Mouse (Mus musculus): ENCODE measurements around the gene Bbs9.

Bbs9 gene

DNA sequence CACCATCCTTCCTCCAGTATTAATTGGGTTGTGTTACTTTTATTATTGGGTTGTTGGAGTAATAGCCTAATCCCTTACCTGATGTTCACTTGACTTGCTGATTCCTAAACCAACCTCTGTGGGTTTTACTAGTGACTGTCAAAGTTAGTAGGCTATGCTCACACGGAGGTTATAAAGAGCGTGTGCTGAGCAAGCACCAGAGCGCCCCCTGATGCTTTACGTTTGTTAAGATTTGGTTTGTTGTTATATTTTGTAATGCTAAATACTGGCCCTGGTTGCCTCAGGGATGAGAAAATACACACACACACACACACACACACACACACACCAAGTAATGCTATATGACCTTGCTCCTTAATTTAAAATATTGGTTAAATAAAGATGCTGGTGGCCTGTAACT, 219.9 kb downstream of the Bbs9 start:
- no peak for DNase-seq (ENCODE audit: low read depth)

DNA sequence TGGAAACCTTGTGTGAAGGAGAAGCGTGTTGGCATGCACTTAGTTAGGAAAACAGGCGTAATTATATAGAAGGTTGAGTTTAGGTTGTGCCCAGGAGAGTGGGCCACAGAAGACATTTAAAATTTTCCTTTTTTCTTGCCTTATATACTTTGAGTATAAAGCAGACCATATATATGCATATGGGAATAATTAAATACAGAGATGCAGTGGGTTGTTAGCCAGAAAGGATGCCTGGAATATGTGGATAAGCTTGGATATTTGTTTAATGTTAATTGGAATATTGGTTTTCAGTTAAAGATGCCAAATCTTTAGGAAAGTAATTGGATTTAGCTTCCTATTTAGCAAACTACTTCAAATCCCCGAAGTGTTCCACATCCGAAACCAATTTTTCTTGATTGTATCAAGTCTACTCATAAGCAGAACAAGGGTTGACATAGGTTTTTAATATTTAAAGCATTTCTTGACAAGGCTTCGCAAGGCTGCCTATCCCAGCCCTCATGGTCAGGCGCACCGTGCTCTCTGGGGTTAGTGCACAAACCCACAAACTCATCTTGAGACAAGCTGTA, 221.4 kb downstream of the Bbs9 start:
- DNase-seq (ENCODE audit: low read depth) = no peak

DNA sequence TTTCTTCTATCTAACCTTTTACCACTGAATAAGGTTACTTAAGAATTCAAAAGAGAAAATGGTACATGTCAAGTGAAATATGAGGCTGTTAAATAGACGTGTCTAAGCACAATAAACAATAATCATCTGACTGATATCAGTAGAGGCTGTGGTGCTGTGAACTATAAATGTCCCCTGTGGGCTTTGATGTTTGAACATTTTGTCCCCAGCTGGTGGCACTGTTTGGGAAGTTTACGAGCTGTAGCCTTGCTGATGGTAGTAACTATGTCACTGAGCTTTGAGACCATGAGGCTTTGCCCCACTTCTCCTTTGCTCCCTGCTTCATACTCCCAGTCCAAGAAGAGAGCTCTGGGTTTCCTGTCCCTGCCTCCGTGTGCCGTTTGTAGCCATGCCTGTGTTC, 222.3 kb downstream of the Bbs9 start:
- no peak for DNase-seq (ENCODE audit: low read depth)

DNA sequence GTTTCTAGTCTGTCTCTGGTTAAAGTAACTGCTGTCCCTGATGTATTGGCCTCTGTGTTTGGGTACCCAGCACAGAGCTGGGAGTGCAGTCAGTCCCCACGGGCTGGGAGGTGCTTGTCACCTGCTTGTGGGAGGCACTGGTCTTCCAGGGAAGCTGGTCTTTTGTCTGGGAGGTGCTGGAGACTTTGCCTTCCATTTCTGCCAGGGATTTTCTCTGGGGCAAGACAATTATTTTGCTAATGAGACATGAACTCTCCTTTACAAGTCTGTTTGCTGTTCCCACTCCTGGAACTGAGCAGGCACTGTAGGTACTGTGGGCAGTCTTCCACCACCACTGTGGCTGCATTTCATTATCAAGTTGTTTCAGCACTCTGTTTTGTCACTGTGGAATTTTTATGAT, 223.0 kb downstream of the Bbs9 start:
- DNase-seq (ENCODE audit: low read depth) = no peak

DNA sequence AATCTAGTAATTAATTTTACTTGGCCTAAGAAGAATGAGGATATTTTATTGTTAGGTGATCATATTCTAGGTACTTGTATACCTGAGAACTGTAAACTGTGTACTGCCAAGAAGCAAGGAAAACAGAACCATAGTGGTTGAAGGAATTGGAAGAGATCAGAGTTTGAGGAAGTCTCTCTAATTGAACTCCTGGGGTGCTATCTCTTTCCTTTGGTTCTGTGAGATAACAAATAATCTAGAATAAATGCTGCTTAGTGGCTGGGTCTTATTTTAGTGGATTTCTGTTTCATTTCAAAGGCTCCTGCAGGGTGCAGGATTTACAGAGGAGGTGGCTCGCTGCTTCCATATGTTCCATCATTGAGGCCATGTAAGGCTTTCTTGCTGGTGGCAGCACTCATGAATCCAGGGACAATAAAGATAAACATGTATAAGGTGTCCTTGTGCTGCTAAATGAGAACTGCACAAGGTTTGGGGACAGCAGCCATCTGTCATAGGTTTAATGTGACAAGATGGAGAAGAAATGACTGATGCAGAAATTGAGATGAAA, 226.6 kb downstream of the Bbs9 start:
- no peak for DNase-seq (ENCODE audit: low read depth)

DNA sequence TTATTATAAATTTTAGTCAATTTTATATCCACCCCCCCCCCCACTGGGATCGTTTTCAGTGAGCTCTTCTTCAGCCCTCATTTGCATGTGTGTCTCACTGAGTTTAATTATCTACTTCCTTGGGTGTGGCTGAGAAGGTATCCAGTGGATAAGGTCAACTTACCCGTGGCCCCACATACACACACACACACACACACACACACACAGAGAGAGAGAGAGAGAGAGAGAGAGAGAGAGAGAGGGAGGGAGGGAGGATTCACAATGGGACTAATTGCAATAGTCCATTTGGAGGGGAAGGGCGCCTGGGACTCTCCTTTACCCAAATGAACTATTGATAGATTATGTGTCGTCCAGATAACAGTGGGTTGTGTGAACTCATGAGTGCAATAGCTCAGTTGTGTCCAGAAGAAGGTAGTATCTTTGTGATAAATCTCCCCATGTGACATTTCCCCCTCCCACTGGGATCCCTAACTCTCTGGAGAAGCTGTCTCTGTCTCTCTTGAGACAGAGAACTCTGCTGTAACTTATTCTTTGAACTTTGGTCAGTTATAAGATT, 227.4 kb downstream of the Bbs9 start:
- no peak for DNase-seq (ENCODE audit: low read depth)

DNA sequence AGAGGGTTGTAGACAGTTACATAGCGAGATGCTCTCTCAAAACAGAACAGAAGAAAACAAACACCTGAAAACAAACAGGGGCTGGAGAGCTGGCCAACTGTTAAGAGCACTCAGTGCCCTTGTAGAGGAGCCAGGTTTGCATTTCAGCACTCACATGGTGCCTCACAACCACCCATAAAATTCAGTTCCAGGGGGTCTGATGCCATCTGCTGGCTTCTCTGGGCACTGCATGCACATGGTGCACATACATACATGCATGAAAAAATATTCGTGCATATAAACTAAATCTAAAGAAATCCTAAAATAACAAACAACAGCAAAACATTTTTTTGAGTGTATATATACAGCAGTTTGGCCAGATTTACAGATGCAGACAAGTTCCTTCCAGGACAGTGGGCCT, 228.0 kb downstream of the Bbs9 start:
- no peak for DNase-seq (ENCODE audit: low read depth)

DNA sequence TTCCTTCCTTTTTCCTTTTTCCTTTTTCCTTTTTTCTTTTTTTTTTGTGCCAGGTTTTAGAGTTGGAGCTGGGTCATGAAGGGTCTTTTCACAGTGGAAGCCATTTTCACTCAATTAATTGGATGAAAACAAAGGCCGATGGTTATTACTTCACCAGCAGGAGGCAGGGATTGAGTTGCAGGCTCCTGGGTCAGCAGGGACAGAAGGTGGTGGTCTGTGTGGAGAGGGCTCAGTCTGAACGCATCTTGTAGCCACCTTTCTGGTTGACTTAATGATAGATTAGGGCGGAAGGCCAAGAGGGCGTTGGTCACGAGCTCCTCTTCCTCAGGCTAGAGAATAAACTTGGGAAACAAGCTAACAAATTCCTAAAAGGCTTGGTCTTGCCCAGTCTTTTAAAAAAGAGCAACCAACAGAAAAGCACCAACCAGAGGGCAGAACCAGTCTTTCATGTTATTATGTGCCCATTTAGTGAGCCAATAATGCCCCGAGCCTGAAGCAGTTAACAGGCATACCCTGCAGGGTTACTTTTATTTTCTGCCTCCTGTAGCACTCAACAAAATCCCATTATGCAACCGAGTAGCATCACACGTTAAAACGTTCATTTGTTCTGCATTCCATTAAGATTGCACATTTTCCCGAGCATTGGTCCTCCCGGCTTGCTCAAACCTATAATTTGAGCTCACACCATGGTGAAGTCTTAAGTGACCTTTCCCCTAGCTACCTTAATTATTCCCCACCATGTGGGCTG, 231.8 kb downstream of the Bbs9 start:
- DNase-seq (ENCODE audit: low read depth) = no peak

DNA sequence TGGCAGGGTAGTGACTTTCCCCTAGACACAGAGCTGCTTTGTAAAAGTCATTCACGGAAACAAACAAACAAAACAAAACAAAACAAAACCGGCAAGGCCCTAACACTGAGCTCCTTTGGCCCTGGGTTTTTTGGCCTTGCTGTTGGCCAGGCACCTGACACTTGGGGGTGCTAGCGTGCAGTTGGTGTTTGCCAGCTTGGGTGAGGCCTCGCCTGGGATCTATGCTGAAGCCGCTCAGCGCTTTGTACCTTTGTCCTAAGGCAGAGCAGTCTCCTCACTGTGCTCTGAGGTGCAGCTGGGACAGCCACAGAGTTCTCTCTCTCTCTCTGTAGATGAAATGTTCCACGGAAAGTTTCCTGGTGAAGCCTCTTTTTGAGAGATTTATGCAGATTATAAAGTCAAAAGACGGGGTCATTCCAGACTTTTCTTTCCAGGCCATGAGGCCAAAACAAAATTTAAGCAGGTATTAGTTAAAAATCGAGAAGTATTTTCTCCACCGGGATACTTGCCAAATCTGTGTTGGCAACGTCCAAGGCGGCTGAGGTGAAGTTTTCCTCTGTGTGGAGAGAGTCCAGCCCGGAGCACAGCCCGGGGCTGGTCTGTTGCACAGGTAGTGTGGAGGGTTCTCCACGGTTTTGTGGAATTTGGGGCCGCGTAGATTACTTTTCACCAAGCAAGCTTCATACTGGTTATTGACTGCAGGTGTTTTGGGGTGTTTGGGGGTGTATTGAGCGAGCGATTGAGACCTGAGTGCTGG, 233.6 kb downstream of the Bbs9 start:
- peak; percentile 44 for DNase-seq (ENCODE audit: low read depth)

DNA sequence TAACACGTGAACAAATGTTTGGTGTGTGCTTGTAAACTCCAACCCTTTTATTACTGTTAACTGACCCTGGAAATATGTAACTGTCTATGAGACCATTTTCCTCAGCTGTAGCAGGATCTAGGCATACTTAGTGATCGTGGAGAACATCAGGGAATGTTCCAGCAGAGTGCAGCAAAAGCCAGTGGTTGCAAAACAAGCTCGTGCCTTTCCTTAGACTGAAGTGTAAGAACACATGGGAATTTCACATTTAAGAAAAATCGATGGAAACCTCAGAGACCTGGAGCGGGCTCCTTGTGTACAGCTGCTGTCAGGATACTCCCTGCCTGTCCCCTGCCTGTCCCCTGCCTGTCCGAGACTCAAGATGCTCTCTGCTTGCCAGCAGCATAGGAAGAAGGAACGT, 234.5 kb downstream of the Bbs9 start:
- DNase-seq (ENCODE audit: low read depth) = no peak

DNA sequence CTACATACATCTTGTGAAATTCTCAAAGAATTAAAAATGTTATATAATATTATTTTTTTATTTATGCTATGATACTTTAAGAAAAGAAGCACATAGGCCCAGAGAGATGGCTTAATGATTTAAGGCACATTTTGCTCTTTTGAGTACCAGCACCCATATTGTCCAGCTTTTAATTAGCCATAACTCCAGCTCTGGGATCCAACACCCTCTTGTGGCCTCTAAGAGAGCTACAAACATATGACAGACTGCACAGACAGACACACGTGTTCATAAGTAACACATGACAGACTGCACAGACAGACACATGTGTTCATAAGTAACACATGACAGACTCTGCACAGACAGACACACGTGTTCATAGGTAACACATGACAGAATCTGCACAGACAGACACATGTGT, 235.8 kb downstream of the Bbs9 start:
- no peak for DNase-seq (ENCODE audit: low read depth)

DNA sequence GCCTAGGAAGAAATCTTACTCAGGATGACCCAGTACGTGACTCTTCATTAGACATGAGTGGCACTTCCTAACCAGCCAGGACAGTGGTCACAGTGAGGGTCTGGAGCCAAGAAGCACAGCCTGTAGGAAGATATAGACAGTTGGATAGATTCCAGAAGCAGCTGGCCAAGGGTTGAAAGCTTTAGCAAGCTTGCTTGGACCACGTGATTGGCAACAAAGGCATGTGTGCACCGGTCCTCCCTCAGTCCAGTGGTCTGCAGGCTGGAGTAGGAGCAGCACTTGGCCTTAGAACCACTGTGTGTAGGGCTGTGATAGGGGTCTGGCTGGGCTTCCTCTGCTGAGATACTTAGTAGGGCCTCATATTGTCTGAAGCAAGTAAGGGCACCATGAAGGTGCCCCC, 237.2 kb downstream of the Bbs9 start:
- DNase-seq (ENCODE audit: low read depth) = no peak

DNA sequence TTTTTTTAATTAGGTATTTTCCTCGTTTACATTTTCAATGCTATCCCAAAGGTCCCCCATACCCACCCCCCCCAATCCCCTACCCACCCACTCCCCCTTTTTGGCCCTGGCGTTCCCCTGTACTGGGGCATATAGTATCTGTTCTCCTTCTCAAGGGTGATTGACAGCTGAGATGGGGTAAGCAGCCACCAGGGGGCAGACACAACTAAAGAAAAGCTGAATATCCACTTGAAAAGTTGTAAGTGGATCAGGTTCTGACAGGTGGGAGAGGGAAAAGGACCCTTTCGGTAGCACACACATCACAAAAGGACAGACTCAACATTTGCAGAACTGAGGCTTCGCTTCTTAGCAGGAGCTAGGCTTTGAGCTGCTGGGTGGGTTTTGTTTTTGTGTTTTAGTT, 237.8 kb downstream of the Bbs9 start:
- DNase-seq (ENCODE audit: low read depth) = peak; percentile 44

DNA sequence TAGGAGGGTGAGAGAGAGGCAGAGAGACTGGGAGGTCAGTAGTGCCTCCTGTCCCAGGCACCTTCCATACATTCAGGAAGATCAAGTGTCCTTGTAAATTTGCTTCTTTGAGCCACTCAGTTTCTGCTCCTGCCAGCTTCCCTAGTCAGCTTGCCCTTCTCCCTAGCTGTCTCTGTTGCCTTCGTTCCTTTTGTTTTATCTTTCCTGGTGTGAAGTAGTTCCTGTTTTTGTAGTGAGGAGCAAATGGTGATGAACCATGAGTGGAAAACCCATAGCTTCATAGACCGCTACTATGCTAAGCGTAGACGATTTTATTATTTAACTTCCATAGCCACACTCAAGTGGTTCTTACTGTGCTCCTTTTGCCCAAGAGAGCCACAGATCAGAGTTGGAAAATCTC, 242.1 kb downstream of the Bbs9 start:
- no peak for DNase-seq (ENCODE audit: low read depth)

DNA sequence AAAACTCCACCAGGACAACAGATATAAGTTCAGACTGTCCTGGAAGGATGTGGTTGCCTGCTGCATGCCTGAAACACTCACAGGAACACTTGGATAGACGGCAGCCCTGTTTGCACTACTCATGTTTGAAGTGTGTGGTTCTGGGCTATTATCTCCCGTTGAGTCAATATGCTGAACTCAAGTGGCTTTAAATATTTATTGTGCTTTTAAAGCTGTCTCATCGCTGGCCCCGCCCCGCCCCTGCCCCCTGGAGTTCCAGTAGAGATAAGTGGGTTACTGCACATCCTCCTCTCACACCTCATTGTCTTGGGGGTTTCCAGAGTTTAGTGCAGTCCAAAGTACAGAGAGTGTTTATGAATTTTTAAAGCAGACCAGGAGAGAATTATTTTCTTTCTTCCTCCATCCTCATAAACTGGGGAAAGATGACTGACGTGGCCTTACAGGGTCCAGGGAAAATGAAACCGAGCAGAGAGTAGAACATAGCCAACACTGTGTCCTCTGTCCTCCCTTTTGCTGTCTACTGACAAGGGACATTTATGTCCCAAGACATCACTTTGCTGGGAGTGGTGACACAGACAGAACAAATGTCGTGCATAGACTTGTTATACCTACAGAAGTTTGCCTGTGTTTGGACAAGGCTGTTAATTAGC, 242.8 kb downstream of the Bbs9 start:
- DNase-seq (ENCODE audit: low read depth) = peak; percentile 21

DNA sequence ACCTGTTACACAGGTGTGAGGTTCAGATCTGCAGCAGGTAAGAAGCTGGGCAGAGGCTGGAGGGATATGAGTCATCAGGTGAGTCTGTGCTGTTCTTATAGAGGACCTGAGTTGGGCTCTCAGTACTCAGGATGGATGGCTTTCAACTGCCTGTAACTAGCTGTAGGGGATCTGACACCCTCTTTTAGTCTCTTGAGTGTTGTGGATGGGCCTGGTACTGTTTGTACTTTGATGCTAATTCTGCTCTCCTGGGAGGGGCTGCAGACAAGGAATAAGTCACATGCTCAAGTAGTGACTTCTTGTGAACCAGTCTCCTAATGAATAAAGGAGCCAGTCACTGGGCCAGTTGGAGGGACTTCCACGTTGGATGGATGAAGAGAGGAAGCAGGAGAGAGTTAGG, 257.1 kb downstream of the Bbs9 start:
- DNase-seq (ENCODE audit: low read depth) = no peak

DNA sequence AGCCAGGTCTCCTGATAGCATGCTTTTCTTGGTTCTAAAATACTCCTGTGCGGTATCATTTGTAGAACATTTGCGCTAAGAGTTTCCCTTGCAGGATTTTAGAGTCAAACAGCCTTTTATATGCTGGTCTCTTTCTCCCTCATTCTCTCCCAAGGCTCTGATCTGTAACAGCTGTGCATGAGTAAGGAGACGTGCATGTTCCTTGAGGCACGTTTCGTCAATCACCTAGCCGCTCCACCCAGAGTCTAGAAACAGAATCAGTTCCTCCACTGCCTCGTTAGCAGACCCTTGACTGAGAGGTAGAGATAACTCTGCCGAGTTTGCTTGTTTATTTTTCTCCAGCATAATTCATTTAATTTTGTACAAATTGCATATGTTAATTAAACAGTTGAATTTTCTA, 259.4 kb downstream of the Bbs9 start:
- DNase-seq (ENCODE audit: low read depth) = no peak

DNA sequence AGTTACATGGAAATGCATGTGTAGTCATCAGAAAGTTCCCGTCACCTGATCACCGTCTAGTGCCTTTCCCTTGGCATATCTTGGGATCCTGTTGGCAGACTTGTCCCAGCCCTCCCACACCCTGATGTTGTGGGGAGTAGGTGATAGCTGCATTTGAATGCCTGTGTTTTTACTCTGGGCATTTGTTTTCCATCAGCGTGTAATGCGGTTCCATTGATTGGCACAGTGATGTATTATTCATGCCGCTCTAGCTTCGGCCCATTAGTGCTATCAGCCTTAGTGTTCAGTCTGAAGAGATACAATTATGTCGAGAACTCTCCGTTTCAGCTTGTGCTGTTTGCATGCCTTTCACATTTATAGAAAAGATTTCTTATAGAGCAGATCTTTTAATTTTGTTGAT, 259.9 kb downstream of the Bbs9 start:
- DNase-seq (ENCODE audit: low read depth) = no peak

DNA sequence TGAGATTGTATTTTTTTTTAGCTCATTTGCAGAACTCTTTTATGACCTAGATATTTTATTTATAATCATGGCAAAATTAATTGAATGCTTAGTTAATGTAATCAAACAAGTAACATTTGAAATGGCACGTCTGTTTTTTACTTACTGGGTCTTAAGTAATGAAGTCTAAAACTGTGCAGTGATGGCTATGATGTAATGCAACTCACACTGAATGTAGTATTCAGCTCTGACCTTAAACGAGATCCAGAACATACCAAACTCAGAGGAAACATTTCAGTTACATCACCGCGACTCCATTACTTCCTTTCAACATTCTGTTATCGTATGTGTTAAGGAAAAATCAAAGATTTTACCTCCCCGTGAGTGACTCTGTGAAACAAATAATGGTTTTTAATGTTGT, 262.4 kb downstream of the Bbs9 start:
- DNase-seq (ENCODE audit: low read depth) = no peak

DNA sequence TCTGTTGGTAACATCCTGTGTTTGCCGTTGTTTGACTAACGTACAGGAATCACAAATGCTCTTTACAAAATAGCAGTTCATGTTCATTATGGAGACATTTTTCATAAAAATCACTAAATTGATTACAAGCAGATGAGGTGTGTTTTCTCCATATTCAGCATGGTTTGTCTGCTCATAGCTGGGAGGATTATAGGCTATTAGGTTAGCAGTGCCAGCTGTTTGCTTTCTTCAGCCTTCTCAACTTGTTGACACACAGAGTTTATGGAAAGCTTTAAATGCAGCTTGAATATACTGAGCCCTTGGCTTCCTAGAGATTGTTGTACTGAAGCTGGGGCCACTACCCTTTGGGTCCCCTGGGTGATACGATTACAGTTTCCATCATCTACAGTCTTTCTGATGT, 263.3 kb downstream of the Bbs9 start:
- no peak for DNase-seq (ENCODE audit: low read depth)

DNA sequence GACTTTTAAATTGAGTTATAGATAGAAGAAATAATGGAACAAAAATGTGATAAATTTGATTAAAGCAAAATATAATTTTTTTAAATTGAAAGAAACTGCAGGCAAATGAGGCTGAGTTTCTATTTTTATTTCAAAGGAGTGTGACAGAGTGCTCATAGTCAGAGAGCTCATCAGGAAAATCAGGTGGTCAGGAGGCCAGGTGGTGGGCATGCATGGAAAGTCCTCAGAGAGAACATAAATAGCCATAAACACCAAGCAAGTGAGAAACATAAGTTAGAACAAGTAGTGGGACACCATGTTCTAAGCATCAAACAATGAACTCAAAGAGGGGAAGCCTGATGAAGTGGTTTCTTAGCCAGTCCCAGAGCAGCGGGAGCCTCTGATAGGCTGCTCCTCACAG, 266.5 kb downstream of the Bbs9 start:
- no peak for DNase-seq (ENCODE audit: low read depth)

DNA sequence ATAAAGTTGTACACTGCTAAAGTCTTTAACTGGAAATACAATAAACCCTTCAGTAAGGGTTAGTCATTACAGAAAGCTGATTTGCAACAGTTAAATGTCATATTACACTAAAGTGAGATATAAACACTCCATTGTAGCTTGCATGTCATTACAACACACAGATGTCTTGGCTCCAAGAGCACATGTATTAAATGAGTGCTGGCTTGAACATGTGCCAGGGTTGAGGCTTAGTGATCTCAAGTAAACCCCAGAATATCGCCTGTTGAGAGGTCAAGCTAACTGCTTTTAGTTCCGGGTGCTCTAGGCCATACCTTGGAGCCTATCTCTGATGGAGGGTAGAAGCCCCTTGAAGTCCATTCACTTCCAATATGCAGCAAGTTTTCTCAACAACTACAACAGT, 273.1 kb downstream of the Bbs9 start:
- DNase-seq (ENCODE audit: low read depth) = no peak

All from c-Kit-positive CD71-positive TER-119-negative erythroid progenitor cells, embryonic 14.5 days (primary cell).